Mouse (Mus musculus): Measurements from ENCODE around the gene Etfrf1. TPM values are rescaled to one million over a fixed set of nuclear protein-coding genes. Genes with fewer than 3 reads are reported as not detected.

The Etfrf1 gene
- polyA plus RNA-seq, 1 experiment from 2014 or later, result 33.4 TPM

DNA sequence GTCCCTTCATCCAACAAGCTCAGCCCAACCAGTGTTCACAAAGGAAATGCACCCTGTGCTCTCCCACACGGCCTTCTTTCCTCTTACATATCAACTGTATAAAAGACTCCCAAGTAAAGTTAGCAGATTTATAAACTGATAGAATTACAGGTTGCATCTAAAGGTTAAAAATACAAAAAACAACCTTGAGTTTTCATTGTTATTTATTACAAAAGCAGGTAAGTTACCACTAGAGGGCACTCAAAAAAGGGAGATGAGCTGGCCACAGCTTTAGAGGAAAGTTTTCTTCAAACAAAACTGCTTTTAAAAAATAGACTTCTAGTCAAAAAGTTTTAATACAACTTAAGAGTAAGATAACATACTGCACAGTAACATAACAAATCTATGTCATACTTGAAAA, 31.6 kb downstream of the Etfrf1 start:
- Histone ChIP-seq H3K4me1 (ENCODE audit: control insufficient read depth, insufficient read depth, low read length) (no peaks in the 10 kb centered on the region), H3K36me3 (ENCODE audit: control insufficient read depth, insufficient read depth, low read length) (no peaks in the 10 kb centered on the region), H3K4me2 (ENCODE audit: low read depth) (no peak overlapping the region), H3K27ac (ENCODE audit: low read depth, low read length) (no peak overlapping the region), H3K9ac (ENCODE audit: low read length) (no peak overlapping the region), H3K4me3 (ENCODE audit: low read depth, low read length) (no peak overlapping the region), H3K27me3 (ENCODE audit: control insufficient read depth, insufficient read depth, low read length) (no peaks in the 10 kb centered on the region), H3K9me3 (ENCODE audit: control insufficient read depth, low read length) (no peaks in the 10 kb centered on the region)
- ATAC-seq (ENCODE audit: insufficient read depth, low FRiP score, low TSS enrichment) (no peak), DNase-seq (ENCODE audit: low spot score) (no peak)
- WGBS, result 58% methylated on average over 1 of the region's 1 CpGs

DNA sequence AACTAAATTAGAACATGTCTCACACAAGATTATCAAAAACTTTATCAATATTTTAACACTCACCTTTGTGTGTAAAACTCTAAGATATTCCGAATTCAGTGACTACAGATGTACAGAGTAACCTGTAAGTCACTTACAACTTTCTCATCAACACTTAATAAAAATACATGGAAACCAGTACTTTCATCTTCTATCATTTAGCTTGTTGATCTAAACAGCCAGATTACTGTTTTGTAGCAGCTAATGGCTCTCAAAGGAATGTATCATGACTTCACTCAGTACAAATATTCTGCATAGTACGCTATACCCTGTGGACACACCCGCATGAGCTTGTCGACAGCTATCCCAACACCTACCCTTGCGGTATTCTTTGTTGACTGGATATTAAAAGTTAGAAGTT, 35.9 kb downstream of the Etfrf1 start:
- 97% methylated on average over 5 of the region's 5 CpGs for WGBS

GRCm38 (mm10) chr6:145247886-145248285, 37.0 kb downstream of the Etfrf1 start:
- H3K4me3 ChIP-seq (ENCODE audit: low read depth, low read length), result no peak overlapping the region

More for the DNA sequence above, 35.9 kb downstream of the Etfrf1 start:
- ATAC-seq (ENCODE audit: insufficient read depth, low FRiP score, low TSS enrichment) (no peak), DNase-seq (ENCODE audit: low spot score) (no peak)
- H3K4me3 ChIP-seq (ENCODE audit: low read depth, low read length), result no peak overlapping the region
- no peaks in the 10 kb centered on the region for H3K36me3 ChIP-seq (ENCODE audit: control insufficient read depth, insufficient read depth, low read length)
- H3K27ac ChIP-seq (ENCODE audit: low read depth, low read length), result no peak overlapping the region
- no peaks in the 10 kb centered on the region for H3K27me3 ChIP-seq (ENCODE audit: control insufficient read depth, insufficient read depth, low read length)
- peaks cover 5% of the 10 kb centered on the region; the same call in 1 of the 2 replicates for H3K4me1 ChIP-seq (ENCODE audit: control insufficient read depth, insufficient read depth, low read length)
- H3K9ac ChIP-seq (ENCODE audit: low read length), result no peak overlapping the region
- no peak overlapping the region for H3K4me2 ChIP-seq (ENCODE audit: low read depth)
- H3K9me3 ChIP-seq (ENCODE audit: control insufficient read depth, low read length), result no peaks in the 10 kb centered on the region

GRCm38 (mm10) chr6:145249291-145250184, 38.6 kb downstream of the Etfrf1 start:
- DNase-seq (ENCODE audit: low spot score) (peak; percentile 60), ATAC-seq (ENCODE audit: insufficient read depth, low FRiP score, low TSS enrichment) (peak; percentile 42)
- H3K4me3 ChIP-seq (ENCODE audit: low read depth, low read length), result peak overlapping the region; percentile 90
- H3K4me2 ChIP-seq (ENCODE audit: low read depth), result peak overlapping the region; percentile 58
- H3K36me3 ChIP-seq (ENCODE audit: control insufficient read depth, insufficient read depth, low read length), result no peaks in the 10 kb centered on the region
- under 1% methylated on average over 70 of the region's 124 CpGs for WGBS
- peak overlapping the region; percentile 86 for H3K27ac ChIP-seq (ENCODE audit: low read depth, low read length)
- no peaks in the 10 kb centered on the region for H3K9me3 ChIP-seq (ENCODE audit: control insufficient read depth, low read length)
- no peaks in the 10 kb centered on the region for H3K27me3 ChIP-seq (ENCODE audit: control insufficient read depth, insufficient read depth, low read length)
- peak overlapping the region; percentile 96 for H3K9ac ChIP-seq (ENCODE audit: low read length)
- peaks cover 5% of the 10 kb centered on the region; the same call in 1 of the 2 replicates for H3K4me1 ChIP-seq (ENCODE audit: control insufficient read depth, insufficient read depth, low read length)

More at GRCm38 (mm10) chr6:145247886-145248285, 37.0 kb downstream of the Etfrf1 start:
- H3K4me2 ChIP-seq (ENCODE audit: low read depth), result peak overlapping the region; percentile 25
- H3K27ac ChIP-seq (ENCODE audit: low read depth, low read length), result no peak overlapping the region
- H3K9me3 ChIP-seq (ENCODE audit: control insufficient read depth, low read length), result no peaks in the 10 kb centered on the region
- H3K9ac ChIP-seq (ENCODE audit: low read length), result no peak overlapping the region
- no peak for ATAC-seq (ENCODE audit: insufficient read depth, low FRiP score, low TSS enrichment)
- no peak for DNase-seq (ENCODE audit: low spot score)
- peaks cover 5% of the 10 kb centered on the region; the same call in 1 of the 2 replicates for H3K4me1 ChIP-seq (ENCODE audit: control insufficient read depth, insufficient read depth, low read length)
- 64% methylated on average over 3 of the region's 3 CpGs for WGBS
- no peaks in the 10 kb centered on the region for H3K36me3 ChIP-seq (ENCODE audit: control insufficient read depth, insufficient read depth, low read length)
- H3K27me3 ChIP-seq (ENCODE audit: control insufficient read depth, insufficient read depth, low read length), result no peaks in the 10 kb centered on the region

GRCm38 (mm10) chr6:145250185-145250791, 39.4 kb downstream of the Etfrf1 start, which contains the start of gene Kras:
Kras (minus strand) TSS chr6:145250239.
- no peaks in the 10 kb centered on the region for H3K27me3 ChIP-seq (ENCODE audit: control insufficient read depth, insufficient read depth, low read length)
- peak within 1 kb of the TSS; percentile 58 for H3K4me2 ChIP-seq (ENCODE audit: low read depth)
- WGBS, result under 1% methylated on average over 38 of the region's 83 CpGs
- H3K4me1 ChIP-seq (ENCODE audit: control insufficient read depth, insufficient read depth, low read length), result peaks cover 5% of the 10 kb centered on the region; the same call in 1 of the 2 replicates
- ATAC-seq (ENCODE audit: insufficient read depth, low FRiP score, low TSS enrichment) (peak; percentile 93), DNase-seq (ENCODE audit: low spot score) (peak; percentile 97)
- no peaks in the 10 kb centered on the region for H3K36me3 ChIP-seq (ENCODE audit: control insufficient read depth, insufficient read depth, low read length)
- peak within 1 kb of the TSS; percentile 96 for H3K9ac ChIP-seq (ENCODE audit: low read length)
- no peaks in the 10 kb centered on the region for H3K9me3 ChIP-seq (ENCODE audit: control insufficient read depth, low read length)
- peak within 1 kb of the TSS; percentile 90 for H3K4me3 ChIP-seq (ENCODE audit: low read depth, low read length)
- peak within 1 kb of the TSS; percentile 86 for H3K27ac ChIP-seq (ENCODE audit: low read depth, low read length)

- Histone ChIP-seq H3K27me3 (ENCODE audit: control insufficient read depth, insufficient read depth, low read length) (no peaks in the 10 kb centered on the region), H3K4me1 (ENCODE audit: control insufficient read depth, insufficient read depth, low read length) (peaks cover 5% of the 10 kb centered on the region; the same call in 1 of the 2 replicates), H3K9me3 (ENCODE audit: control insufficient read depth, low read length) (no peaks in the 10 kb centered on the region), H3K4me3 (ENCODE audit: low read depth, low read length) (peak overlapping the region; percentile 90), H3K4me2 (ENCODE audit: low read depth) (peak overlapping the region; percentile 47), H3K36me3 (ENCODE audit: control insufficient read depth, insufficient read depth, low read length) (no peaks in the 10 kb centered on the region), H3K9ac (ENCODE audit: low read length) (peak overlapping the region; percentile 96), H3K27ac (ENCODE audit: low read depth, low read length) (no peak overlapping the region)
- ATAC-seq (ENCODE audit: insufficient read depth, low FRiP score, low TSS enrichment), result peak; percentile 33
- no peak for DNase-seq (ENCODE audit: low spot score)
- 17% methylated on average over 16 of the region's 16 CpGs for WGBS
These were observed 39.9 kb downstream of the Etfrf1 start for GRCm38 (mm10) chr6:145250820-145251219.

- Histone ChIP-seq H3K4me1 (ENCODE audit: control insufficient read depth, insufficient read depth, low read length) (no peaks in the 10 kb centered on the region), H3K9me3 (ENCODE audit: control insufficient read depth, low read length) (no peaks in the 10 kb centered on the region), H3K4me2 (ENCODE audit: low read depth) (no peak overlapping the region), H3K36me3 (ENCODE audit: control insufficient read depth, insufficient read depth, low read length) (no peaks in the 10 kb centered on the region), H3K27ac (ENCODE audit: low read depth, low read length) (no peak overlapping the region), H3K9ac (ENCODE audit: low read length) (no peak overlapping the region), H3K4me3 (ENCODE audit: low read depth, low read length) (no peak overlapping the region), H3K27me3 (ENCODE audit: control insufficient read depth, insufficient read depth, low read length) (no peaks in the 10 kb centered on the region)
- 85% methylated on average over 13 of the region's 13 CpGs for WGBS
- DNase-seq (ENCODE audit: low spot score) (no peak), ATAC-seq (ENCODE audit: insufficient read depth, low FRiP score, low TSS enrichment) (no peak)
These were observed 45.2 kb downstream of the Etfrf1 start for GRCm38 (mm10) chr6:145255952-145256700.

DNA sequence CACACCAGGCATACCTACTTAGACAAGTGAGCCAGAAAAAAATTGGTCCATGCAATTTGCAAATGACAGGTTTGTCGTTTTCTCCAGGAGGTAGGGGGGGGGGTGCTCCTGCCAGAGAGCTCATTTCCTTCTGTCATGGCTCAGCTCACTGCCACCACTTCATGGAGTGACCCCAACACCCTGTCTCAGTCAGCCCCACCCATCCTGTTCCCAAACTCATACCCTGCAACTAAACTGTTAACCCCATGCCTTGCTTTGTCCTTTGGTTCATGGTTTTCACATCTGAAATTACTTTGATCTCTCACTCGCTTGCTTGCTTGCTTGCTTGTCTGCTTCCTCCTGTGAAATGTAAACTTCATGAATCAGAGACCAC, 45.8 kb downstream of the Etfrf1 start:
- no peaks in the 10 kb centered on the region for H3K4me1 ChIP-seq (ENCODE audit: control insufficient read depth, insufficient read depth, low read length)
- H3K27me3 ChIP-seq (ENCODE audit: control insufficient read depth, insufficient read depth, low read length), result no peaks in the 10 kb centered on the region
- ATAC-seq (ENCODE audit: insufficient read depth, low FRiP score, low TSS enrichment) (no peak), DNase-seq (ENCODE audit: low spot score) (no peak)
- H3K4me3 ChIP-seq (ENCODE audit: low read depth, low read length), result no peak overlapping the region
- H3K36me3 ChIP-seq (ENCODE audit: control insufficient read depth, insufficient read depth, low read length), result no peaks in the 10 kb centered on the region
- H3K9me3 ChIP-seq (ENCODE audit: control insufficient read depth, low read length), result no peaks in the 10 kb centered on the region
- no peak overlapping the region for H3K27ac ChIP-seq (ENCODE audit: low read depth, low read length)
- H3K9ac ChIP-seq (ENCODE audit: low read length), result no peak overlapping the region
- no peak overlapping the region for H3K4me2 ChIP-seq (ENCODE audit: low read depth)
- WGBS, result 57% methylated on average over 2 of the region's 2 CpGs
